Mouse (Mus musculus): Measurements from ENCODE around the gene Lrrc74b.
"Not testable (repeated sequence)": the region's sequence is repeated elsewhere in the genome, so short reads cannot be mapped to it uniquely, and the experiment has no call there.

Lrrc74b gene

GRCm38 (mm10) chr16:17552837-17553236 is 8.2 kb downstream of the Lrrc74b start:
- DNase-seq (ENCODE audit: low spot score): no peak

DNA sequence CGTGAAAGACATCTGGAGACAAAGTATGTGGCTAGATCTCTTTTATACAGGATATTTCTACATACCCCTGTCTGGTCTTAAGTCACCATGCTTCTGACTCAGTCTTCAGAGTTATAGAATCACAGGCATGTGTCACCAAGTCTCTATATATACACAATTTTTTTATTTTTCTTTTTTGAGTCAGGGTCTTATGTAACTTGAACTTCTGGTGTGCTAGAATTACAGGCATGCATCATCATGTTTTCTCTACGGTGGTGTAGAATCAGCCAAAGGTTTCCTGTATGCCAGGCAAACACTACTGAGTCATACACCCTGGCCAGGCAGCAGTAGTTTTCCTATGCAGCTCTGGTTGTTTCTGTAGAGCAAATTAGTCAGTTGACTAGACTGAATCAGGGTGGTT is 18.4 kb downstream of the Lrrc74b start:
- DNase-seq (ENCODE audit: low spot score): no peak

GRCm38 (mm10) chr16:17536584-17536983 is 24.5 kb downstream of the Lrrc74b start:
- DNase-seq (ENCODE audit: low spot score): no peak

GRCm38 (mm10) chr16:17532676-17533329 is 28.2 kb downstream of the Lrrc74b start:
- DNase-seq (ENCODE audit: low spot score): no peak

DNA sequence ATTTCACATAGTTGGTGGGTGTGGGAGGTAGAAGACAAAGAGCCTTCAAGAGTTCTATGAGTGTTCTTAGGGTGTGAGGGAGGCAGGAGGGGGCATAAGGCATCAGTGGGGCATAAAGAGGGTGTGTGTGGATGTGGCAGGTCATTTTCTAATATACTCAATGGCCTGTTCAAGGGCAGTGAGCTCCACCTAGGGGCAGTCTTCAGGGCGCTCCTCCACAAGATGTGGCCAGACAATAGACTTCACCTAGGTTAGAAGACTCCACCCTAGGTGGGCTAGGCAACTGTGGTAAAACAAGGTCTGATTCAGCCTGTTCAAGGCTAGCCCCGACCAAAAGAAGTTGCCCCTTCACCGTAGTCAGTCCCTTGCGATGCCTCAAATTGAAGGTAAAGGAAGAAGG is 28.8 kb downstream of the Lrrc74b start:
- DNase-seq (ENCODE audit: low spot score): peak; percentile 75

DNA sequence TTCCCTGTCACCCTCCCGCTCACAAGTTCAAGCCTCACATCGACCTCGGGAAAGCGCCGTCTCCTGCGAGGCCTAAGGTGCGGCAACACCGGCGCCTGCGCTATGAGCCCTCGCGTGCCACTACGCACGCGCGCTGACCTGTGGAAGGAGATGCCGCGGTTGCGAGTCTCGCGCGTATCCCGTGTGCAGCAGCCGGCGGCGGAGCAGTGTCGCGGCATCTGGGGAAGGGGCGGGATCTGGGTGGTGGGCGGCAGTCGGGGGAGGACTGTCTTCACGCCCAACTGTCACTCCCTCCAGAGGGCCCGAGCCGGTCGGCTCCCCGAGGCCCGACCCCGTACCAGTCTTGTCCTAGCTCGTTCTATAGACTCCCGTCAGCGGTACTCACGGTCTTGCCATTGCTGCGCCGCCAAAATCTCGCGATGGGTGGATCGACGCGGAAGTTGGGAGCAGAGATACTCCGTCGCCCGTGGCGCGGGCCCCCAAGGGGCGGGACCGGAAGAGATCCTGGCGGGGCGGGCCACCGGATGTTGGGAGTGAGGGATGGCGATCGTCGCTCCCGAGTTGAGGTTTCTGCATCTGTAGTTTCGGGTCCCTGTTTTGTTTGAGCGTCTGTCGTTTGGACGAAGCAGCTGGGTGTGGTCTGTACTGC is 30.3 kb downstream of the Lrrc74b start, which contains the start of gene Thap7:
Thap7 (minus strand) TSS at position 497 of the 649 bp plus-strand sequence.
- DNase-seq (ENCODE audit: low spot score): peak; percentile 98

DNA sequence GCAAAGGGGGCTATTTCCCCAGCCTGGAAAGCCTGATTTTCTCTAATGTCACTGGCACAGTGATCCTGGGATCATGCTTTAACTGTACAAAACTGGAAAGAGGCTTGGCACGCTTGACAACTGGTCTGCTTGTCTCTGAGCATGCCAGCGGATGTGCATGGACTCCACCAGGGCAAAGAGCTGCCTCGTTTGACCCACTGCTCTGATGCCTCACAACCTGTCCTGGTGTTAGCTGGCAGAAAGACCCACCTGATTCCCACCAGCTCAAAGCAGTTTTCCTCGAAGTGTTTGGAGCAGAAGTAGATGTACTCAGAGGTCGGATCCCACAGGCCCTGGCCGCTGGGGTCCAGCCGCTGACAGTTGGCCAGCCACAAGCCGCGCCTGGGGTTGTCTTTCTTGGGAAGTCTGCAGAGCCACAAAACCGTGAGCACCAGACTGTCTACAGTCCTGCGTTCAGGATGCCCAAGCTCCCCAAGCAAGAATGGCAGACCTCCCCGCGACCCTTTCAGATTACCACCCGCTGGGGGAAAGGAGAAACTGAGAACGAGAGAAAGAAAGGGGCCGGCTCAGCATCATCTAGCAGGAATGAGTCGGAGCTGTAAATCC is 31.0 kb downstream of the Lrrc74b start:
- no peak for DNase-seq (ENCODE audit: low spot score)

DNA sequence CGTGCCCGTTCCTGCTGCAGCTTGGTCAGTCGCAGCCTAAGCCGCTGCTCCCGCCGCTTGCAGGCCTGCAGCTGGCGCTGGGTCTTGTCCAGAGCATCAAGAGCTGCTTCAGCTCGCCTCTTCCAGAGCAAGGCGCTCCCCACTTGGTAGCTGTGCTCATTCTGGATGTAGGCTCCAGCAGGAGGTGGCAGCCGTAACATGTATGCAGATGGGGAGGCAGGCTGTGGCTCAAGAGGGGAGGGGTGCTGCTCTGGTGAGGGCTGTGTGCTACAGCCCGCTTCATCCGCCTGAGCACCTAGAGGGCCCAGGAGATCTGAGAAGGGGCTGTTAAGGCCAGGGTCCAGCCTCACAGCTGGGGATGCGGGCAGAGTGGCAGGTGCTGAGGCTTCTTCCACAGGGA is 32.8 kb downstream of the Lrrc74b start:
- DNase-seq (ENCODE audit: low spot score): no peak

DNA sequence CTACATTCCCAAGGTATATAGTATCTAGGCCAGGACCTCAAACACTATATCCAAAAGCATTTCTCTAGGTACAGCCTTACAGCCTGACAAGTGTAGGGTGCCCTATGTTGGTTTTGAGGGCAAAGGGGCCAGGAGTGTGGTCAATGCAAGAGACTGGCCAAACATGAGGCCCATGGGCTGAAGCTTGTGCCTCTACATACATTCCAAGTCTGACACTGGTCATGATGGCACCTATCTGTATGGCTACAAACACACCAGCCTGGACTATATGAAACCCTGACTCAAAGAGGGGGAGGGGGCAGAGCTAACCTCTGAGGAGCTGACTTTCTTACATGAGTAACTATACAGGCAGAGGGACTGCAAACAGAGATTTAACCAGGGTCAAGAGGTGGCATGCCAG is 33.4 kb downstream of the Lrrc74b start:
- DNase-seq (ENCODE audit: low spot score): no peak

DNA sequence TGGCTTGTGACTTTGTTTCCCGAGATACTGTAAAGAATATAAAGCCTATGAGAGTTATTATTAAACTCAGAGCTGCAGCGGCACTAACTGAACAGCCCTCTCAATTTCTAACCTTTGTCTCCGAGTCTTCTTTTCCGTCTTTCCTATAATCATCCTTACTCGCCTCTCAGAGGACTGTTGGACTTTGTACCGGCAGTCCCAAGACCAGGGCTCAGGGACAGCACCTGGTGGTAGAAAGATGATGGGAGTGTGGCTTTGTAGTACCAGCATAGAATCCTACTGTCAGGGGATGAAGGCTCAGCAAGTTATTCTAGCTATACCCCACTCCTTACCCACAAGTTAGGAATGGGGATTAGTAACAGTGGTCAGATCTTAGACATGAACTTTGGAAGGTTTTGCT is 34.8 kb downstream of the Lrrc74b start:
- no peak for DNase-seq (ENCODE audit: low spot score)

GRCm38 (mm10) chr16:17525524-17525923 is 35.5 kb downstream of the Lrrc74b start:
- DNase-seq (ENCODE audit: low spot score): no peak

DNA sequence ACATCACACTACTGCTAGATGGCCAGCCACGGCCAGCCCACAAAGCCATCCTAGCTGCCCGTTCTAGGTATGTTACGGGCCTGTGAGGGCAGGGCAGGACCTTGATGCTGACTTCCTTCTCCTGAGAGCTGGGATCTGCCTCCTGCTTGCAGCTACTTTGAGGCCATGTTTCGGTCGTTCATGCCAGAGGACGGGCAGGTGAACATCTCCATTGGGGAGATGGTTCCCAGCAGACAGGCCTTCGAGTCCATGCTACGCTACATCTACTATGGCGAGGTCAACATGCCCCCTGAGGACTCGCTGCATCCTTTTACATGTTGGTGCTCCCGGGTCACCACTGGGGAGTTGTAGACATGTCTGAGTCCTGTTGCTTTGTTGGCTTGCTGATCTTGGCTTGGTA is 36.9 kb downstream of the Lrrc74b start:
- no peak for DNase-seq (ENCODE audit: low spot score)

DNA sequence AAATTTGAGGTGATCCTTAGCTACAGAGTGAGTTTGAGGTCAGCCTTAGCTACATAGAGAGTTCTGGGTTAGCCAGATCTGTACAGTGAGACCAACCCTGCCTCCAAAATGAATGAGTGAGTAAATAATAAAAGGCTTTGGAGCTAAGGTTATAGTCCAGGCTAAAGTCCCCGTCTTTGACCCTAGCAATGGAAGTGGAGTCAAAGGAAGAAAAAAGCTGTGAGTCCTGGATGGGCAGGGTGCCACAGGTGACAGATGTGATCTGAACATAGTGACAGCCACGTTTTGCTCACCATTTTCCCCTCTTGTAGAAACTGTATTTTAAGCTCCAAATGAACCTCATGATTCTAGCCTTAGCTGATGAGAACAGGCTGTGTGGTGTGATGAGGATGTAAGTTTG is 42.1 kb downstream of the Lrrc74b start:
- no peak for DNase-seq (ENCODE audit: low spot score)

- no peak for DNase-seq (ENCODE audit: low spot score)
Observed at GRCm38 (mm10) chr16:17511431-17511830, 49.6 kb downstream of the Lrrc74b start.

DNA sequence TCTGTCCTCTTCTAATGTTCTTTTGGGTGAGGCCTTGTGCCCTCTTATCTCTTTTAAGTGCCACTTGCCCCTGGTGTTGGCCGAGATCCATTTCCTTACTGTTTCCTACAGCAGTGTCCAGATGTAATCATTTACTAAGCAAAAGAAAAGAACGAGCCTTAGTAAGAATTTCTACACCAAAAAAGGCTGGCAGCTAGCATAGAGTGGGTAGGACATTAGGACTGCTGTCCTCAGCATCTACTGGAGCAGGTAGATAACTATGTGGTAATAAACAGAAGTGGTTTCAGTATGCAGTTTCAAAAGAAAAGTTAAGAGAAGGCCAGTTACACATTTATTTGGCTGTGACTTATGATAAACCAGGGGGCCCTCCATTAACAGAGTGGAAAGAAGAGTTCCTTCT is 50.4 kb downstream of the Lrrc74b start:
- DNase-seq (ENCODE audit: low spot score): no peak

GRCm38 (mm10) chr16:17510143-17510542 is 50.9 kb downstream of the Lrrc74b start:
- no peak for DNase-seq (ENCODE audit: low spot score)

DNA sequence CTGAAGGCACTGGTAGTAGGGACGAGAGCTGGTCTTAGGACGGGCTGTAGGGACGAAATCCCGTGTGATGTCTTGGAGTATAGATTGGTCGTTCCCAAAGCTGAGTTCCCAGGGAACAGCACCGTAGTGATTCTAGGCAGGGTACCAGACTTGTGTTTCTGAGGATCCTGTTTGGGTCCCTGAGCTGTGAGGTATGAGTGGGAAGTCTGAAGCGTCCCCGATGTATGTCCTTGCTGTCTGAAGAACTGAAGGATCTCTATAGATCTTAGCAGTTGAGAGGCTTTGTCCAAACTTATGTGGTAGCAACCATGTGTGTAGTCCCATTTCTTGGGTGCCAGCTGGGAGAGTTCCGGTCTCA is 51.8 kb downstream of the Lrrc74b start:
- no peak for DNase-seq (ENCODE audit: low spot score)

GRCm38 (mm10) chr16:17508546-17509239 is 52.4 kb downstream of the Lrrc74b start, which contains the start of gene Lztr1:
Lztr1 (plus strand) TSS chr16:17508688.
- peak; percentile 94 for DNase-seq (ENCODE audit: low spot score)

GRCm38 (mm10) chr16:17508031-17508430 is 53.0 kb downstream of the Lrrc74b start:
- DNase-seq (ENCODE audit: low spot score): not testable (repeated sequence)

DNA sequence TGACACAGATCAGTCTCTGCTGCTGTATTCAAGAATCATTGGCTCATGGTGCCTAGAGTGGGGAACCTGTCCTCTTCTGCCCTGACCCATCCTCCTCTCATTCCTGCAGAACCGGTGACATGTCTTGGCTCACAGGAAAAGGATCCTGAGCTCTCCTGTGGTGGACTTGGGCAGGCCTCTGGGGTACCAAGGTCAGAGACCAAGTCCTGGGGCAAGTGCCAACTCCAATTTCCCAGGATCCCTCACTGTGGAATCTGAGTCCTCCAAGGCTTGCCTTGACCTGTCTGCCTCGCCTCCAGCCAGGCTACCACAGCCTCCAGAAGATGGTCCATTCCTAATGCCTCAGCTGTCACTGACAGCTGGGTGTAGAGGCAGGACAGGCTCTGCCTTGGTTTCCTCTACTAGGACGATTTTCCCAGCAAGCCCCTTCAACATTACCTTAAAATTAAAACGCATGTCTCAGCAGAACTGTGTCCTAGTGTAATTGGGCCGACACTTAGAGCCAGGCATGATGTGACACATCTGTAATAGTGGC is 54.0 kb downstream of the Lrrc74b start:
- no peak for DNase-seq (ENCODE audit: low spot score)

- DNase-seq (ENCODE audit: low spot score): no peak
Observed at GRCm38 (mm10) chr16:17502681-17503080, 58.4 kb downstream of the Lrrc74b start.

DNA sequence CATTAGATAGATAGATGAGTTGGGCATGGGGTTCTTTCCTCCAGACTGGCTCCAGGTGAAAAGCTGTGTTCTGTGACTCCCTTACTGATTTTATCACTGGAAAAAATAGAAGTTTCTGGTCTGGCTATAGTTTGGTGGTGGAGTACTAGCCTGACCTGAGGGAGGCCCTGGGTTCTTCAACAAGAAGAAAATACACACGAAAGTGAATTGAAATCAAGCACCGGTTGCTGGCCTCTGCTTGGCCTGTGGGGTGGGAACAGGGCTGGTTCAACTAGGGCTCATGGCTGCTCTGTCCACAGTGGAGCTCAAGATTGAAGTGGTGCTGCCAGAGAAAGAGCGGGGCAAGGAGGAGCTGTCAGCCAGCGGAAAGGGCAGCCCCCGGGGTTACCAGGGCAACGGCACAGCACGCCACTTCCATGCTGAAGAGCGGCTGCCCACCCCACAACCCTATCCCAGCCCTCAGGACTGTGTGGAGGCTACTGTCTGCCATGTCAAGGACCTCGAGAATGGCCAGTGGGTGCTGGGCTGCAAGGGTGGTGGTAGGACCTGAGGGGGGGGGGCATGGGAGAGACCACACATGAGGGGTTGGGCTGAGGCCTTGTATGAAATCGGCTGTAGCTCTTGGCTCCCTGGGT is 61.7 kb downstream of the Lrrc74b start:
- DNase-seq (ENCODE audit: low spot score): no peak

Data from MN1 (cell line).